Mouse (Mus musculus): ENCODE measurements around the gene Zfp362.
A peak's percentile ranks its signal among the peaks of the same experiment; 100 is the strongest.

The Zfp362 gene

GRCm38 (mm10) chr4:128729709-128730037 lies 76.2 kb downstream of the Zfp362 start:
- no peak for DNase-seq (ENCODE audit: low spot score)

GRCm38 (mm10) chr4:128729033-128729708 lies 76.7 kb downstream of the Zfp362 start:
- no peak for DNase-seq (ENCODE audit: low spot score)

- DNase-seq (ENCODE audit: low spot score), result no peak
These were observed 77.4 kb downstream of the Zfp362 start for GRCm38 (mm10) chr4:128728431-128728851.

GRCm38 (mm10) chr4:128727721-128728430 lies 78.0 kb downstream of the Zfp362 start:
- DNase-seq (ENCODE audit: low spot score), result peak; percentile 18

GRCm38 (mm10) chr4:128727019-128727720 lies 78.7 kb downstream of the Zfp362 start:
- peak; percentile 81 for DNase-seq (ENCODE audit: low spot score)

- DNase-seq (ENCODE audit: low spot score), result no peak
These were observed 81.8 kb downstream of the Zfp362 start for GRCm38 (mm10) chr4:128724059-128724458.

- DNase-seq (ENCODE audit: low spot score), result no peak
These were observed 82.4 kb downstream of the Zfp362 start for GRCm38 (mm10) chr4:128723431-128723830.

All from T-cell, adult 2 months (primary cell).